Comparison of ENCODE assay signal across 8 mouse cellular contexts in genomic region chr9:43205343-43206021, GRCm38 (mm10). TPM values are rescaled to one million over a fixed set of nuclear protein-coding genes. Genes with fewer than 3 reads are reported as not detected.
DNase-seq lines count a peak whose midpoint lies in the region; ATAC-seq and TF ChIP-seq lines count a peak whose summit lies in the region.

No protein-coding gene starts in this region.

- ATAC-seq in kidney, postnatal 0 days (replicated peaks; ENCODE audit: low FRiP score, low read depth): 0 out of 2 replicates have a peak, but pooled peaks have one; percentile 31
- ATAC-seq in embryonic facial prominence, embryonic 11.5 days (replicated peaks; ENCODE audit: insufficient number of reproducible peaks, low FRiP score, low TSS enrichment, low read depth): no peak
- no peak for ATAC-seq in hindbrain, embryonic 16.5 days
- ATAC-seq in midbrain, postnatal 0 days (ENCODE audit: low FRiP score): peak; percentile 56
- no peak for ATAC-seq in inflammation-experienced regulatory T-cells, adult 6 months

- peaks cover 11% of the 10 kb centered on the region for H3K4me1 ChIP-seq in kidney, postnatal 0 days (replicated peaks; ENCODE audit: insufficient read depth, low read length)
- H3K4me1 ChIP-seq in kidney, adult 2 months (ENCODE audit: control insufficient read depth, insufficient read depth, low read length): peaks cover 2% of the 10 kb centered on the region; the same call in 1 of the 2 replicates
- H3K4me1 ChIP-seq in embryonic facial prominence, embryonic 11.5 days (ENCODE audit: control insufficient read depth, insufficient read depth, low read length): peaks cover 2% of the 10 kb centered on the region
- peaks cover 10% of the 10 kb centered on the region for H3K4me1 ChIP-seq in hindbrain, embryonic 16.5 days (ENCODE audit: control insufficient read depth, insufficient read depth, low read depth, low read length)
- peaks cover 12% of the 10 kb centered on the region; the same call in 1 of the 2 replicates for H3K4me1 ChIP-seq in midbrain, postnatal 0 days (ENCODE audit: insufficient read depth, low read length)
- peaks cover 7% of the 10 kb centered on the region for H3K4me1 ChIP-seq in cerebellum, adult 2 months (ENCODE audit: control insufficient read depth, insufficient read depth, low read length)

- peaks cover 13% of the 10 kb centered on the region for H3K27me3 ChIP-seq in kidney, postnatal 0 days (ENCODE audit: insufficient read depth, low read length)
- no peaks in the 10 kb centered on the region for H3K27me3 ChIP-seq in kidney, adult 2 months (replicated peaks; ENCODE audit: control insufficient read depth, insufficient read depth, low read length)
- peaks cover 24% of the 10 kb centered on the region for H3K27me3 ChIP-seq in embryonic facial prominence, embryonic 11.5 days (ENCODE audit: control insufficient read depth, insufficient read depth, low read length)
- H3K27me3 ChIP-seq in hindbrain, embryonic 16.5 days (replicated peaks; ENCODE audit: control insufficient read depth, insufficient read depth, low read length): peaks cover 24% of the 10 kb centered on the region
- H3K27me3 ChIP-seq in midbrain, postnatal 0 days (ENCODE audit: insufficient read depth, low read length): peaks cover 27% of the 10 kb centered on the region
- H3K27me3 ChIP-seq in cerebellum, adult 2 months (ENCODE audit: control insufficient read depth, insufficient read depth, low read length): peaks cover 6% of the 10 kb centered on the region; the same call in 1 of the 2 replicates

- H3K4me2 ChIP-seq in kidney, postnatal 0 days (ENCODE audit: low read length): peak overlapping the region; percentile 65
- peak overlapping the region; percentile 66 for H3K4me2 ChIP-seq in embryonic facial prominence, embryonic 11.5 days (ENCODE audit: low read depth, low read length)
- H3K4me2 ChIP-seq in hindbrain, embryonic 16.5 days (ENCODE audit: low read length): peak overlapping the region; percentile 62
- peak overlapping the region; percentile 52 for H3K4me2 ChIP-seq in midbrain, postnatal 0 days (ENCODE audit: low read depth, low read length, poor library complexity, severe bottlenecking)

- TF ChIP-seq POLR2A in kidney, adult 2 months (IDR thresholded peaks at IDR 0.05; ENCODE audit: low read depth, low read length): no peak
- no peak for TF ChIP-seq POLR2A in cerebellum, adult 2 months (IDR thresholded peaks at IDR 0.05; ENCODE audit: borderline replicate concordance, insufficient read depth, low read length)

- H3K9ac ChIP-seq in kidney, postnatal 0 days (ENCODE audit: low read depth, low read length): no peak overlapping the region
- peak overlapping the region; percentile 22 for H3K9ac ChIP-seq in embryonic facial prominence, embryonic 11.5 days (replicated peaks; ENCODE audit: low read length)
- peak overlapping the region; percentile 44 for H3K9ac ChIP-seq in hindbrain, embryonic 16.5 days (ENCODE audit: low read depth, low read length)
- H3K9ac ChIP-seq in midbrain, postnatal 0 days (replicated peaks; ENCODE audit: low read length, poor library complexity, severe bottlenecking): no peak overlapping the region; the same call in 1 of the 2 replicates

- H3K36me3 ChIP-seq in kidney, postnatal 0 days (ENCODE audit: insufficient read depth, low read length): no peaks in the 10 kb centered on the region
- H3K36me3 ChIP-seq in kidney, adult 2 months (ENCODE audit: control insufficient read depth, insufficient read depth, low read length): no peaks in the 10 kb centered on the region
- H3K36me3 ChIP-seq in embryonic facial prominence, embryonic 11.5 days (replicated peaks; ENCODE audit: control insufficient read depth, insufficient read depth, low read depth, low read length): no peaks in the 10 kb centered on the region
- H3K36me3 ChIP-seq in hindbrain, embryonic 16.5 days (ENCODE audit: control insufficient read depth, insufficient read depth, low read length): no peaks in the 10 kb centered on the region
- no peaks in the 10 kb centered on the region for H3K36me3 ChIP-seq in midbrain, postnatal 0 days (ENCODE audit: insufficient read depth, low read length)

- no peak for DNase-seq in kidney, postnatal 0 days (ENCODE audit: low spot score)
- no peak for DNase-seq in kidney, adult 2 months
- DNase-seq in embryonic facial prominence, embryonic 11.5 days (ENCODE audit: low spot score): no peak
- no peak for DNase-seq in midbrain, postnatal 0 days (ENCODE audit: low spot score)
- no peak for DNase-seq in cerebellum, adult 2 months
- DNase-seq in cerebellum, postnatal 25 days: no peak

- 2% methylated on average over 41 of the region's 41 CpGs for WGBS in kidney, postnatal 0 days
- 4% methylated on average over 41 of the region's 41 CpGs for WGBS in kidney, adult 2 months
- WGBS in embryonic facial prominence, embryonic 11.5 days: 2% methylated on average over 41 of the region's 41 CpGs
- WGBS in hindbrain, embryonic 16.5 days: 2% methylated on average over 41 of the region's 41 CpGs
- 1% methylated on average over 40 of the region's 41 CpGs for WGBS in midbrain, postnatal 0 days
- WGBS in cerebellum, adult 2 months: 2% methylated on average over 41 of the region's 41 CpGs

- TF ChIP-seq CTCF in kidney, postnatal 0 days (IDR thresholded peaks at IDR 0.05; ENCODE audit: low read depth): peak; percentile 51
- no peak for TF ChIP-seq CTCF in kidney, adult 2 months (conservative IDR thresholded peaks at IDR 0.05; ENCODE audit: insufficient read depth, insufficient read length, low read depth, low read length)
- TF ChIP-seq CTCF in midbrain, postnatal 0 days (IDR thresholded peaks at IDR 0.05): peak; percentile 39
- no peak for TF ChIP-seq CTCF in cerebellum, adult 2 months (IDR thresholded peaks at IDR 0.05; ENCODE audit: borderline replicate concordance, insufficient read depth, low read depth, low read length)

- H3K4me3 ChIP-seq in kidney, postnatal 0 days (replicated peaks; ENCODE audit: low read depth, low read length): peak overlapping the region; percentile 29
- H3K4me3 ChIP-seq in kidney, adult 2 months (ENCODE audit: insufficient read depth, low read depth, low read length): no peak overlapping the region
- peak overlapping the region; percentile 26 for H3K4me3 ChIP-seq in embryonic facial prominence, embryonic 11.5 days (ENCODE audit: low read depth, low read length)
- H3K4me3 ChIP-seq in hindbrain, embryonic 16.5 days (ENCODE audit: low read length): peak overlapping the region; percentile 31
- H3K4me3 ChIP-seq in midbrain, postnatal 0 days (ENCODE audit: low read depth, low read length): peak overlapping the region; percentile 29
- no peak overlapping the region for H3K4me3 ChIP-seq in cerebellum, adult 2 months (replicated peaks; ENCODE audit: insufficient read depth, low read depth, low read length)

- no peaks in the 10 kb centered on the region for H3K9me3 ChIP-seq in kidney, postnatal 0 days (replicated peaks; ENCODE audit: low read length)
- H3K9me3 ChIP-seq in embryonic facial prominence, embryonic 11.5 days (replicated peaks; ENCODE audit: control insufficient read depth, low read length): no peaks in the 10 kb centered on the region
- H3K9me3 ChIP-seq in hindbrain, embryonic 16.5 days (ENCODE audit: control insufficient read depth, low read length): no peaks in the 10 kb centered on the region
- no peaks in the 10 kb centered on the region for H3K9me3 ChIP-seq in midbrain, postnatal 0 days (ENCODE audit: low read length)

- H3K27ac ChIP-seq in kidney, postnatal 0 days: no peak overlapping the region
- H3K27ac ChIP-seq in kidney, adult 2 months (ENCODE audit: insufficient read depth, low read depth, low read length): no peak overlapping the region
- H3K27ac ChIP-seq in embryonic facial prominence, embryonic 11.5 days (replicated peaks; ENCODE audit: low read depth, low read length): no peak overlapping the region
- H3K27ac ChIP-seq in hindbrain, embryonic 16.5 days (ENCODE audit: low read depth, low read length): no peak overlapping the region
- H3K27ac ChIP-seq in midbrain, postnatal 0 days (ENCODE audit: low read depth, low read length): no peak overlapping the region
- H3K27ac ChIP-seq in cerebellum, adult 2 months (ENCODE audit: insufficient read depth, low read length): no peak overlapping the region

RNA-seq across cellular contexts. Expression of gene Pou2f3, which starts 4.7 kb away (rescaled TPM):
- 0.41 and 0.47 TPM in 2 replicates for polyA plus RNA-seq in kidney, postnatal 0 days (2015; fragmentation: Nextera tagmentation; extraction: Ambion mirVana)
- 0.14 and 0.22 TPM in 2 replicates for polyA plus RNA-seq in kidney, adult 2 months (2012; rRNA removed)
- polyA plus RNA-seq in embryonic facial prominence, embryonic 11.5 days (2014; fragmentation: Nextera tagmentation; extraction: Ambion mirVana): 0.11 TPM in 1 of 2 replicates, not detected in the other
- 0.11 TPM in 1 of 2 replicates, not detected in the other for polyA plus RNA-seq in hindbrain, embryonic 16.5 days (2015; fragmentation: Nextera tagmentation; extraction: Ambion mirVana)
- total RNA-seq in midbrain, postnatal 0 days (2014; rRNA removed): 0.16 TPM in 1 of 2 replicates, not detected in the other
- not detected in 2 replicates for polyA plus RNA-seq in midbrain, postnatal 0 days (2015; fragmentation: Nextera tagmentation; extraction: Ambion mirVana)
- polyA plus RNA-seq in inflammation-experienced regulatory T-cells, adult 6 months (2017; shearing (Covaris generic)): not detected
- 0.07 and 0.10 TPM in 2 replicates for polyA plus RNA-seq in cerebellum, adult 2 months (2012; rRNA removed)

RNA-seq across cellular contexts. Expression of gene Oaf, which starts 34.2 kb away (rescaled TPM):
- 57.2 and 62.9 TPM in 2 replicates for polyA plus RNA-seq in kidney, postnatal 0 days (2015; fragmentation: Nextera tagmentation; extraction: Ambion mirVana)
- polyA plus RNA-seq in kidney, adult 2 months (2012; rRNA removed): 60.8 and 61.1 TPM in 2 replicates
- polyA plus RNA-seq in embryonic facial prominence, embryonic 11.5 days (2014; fragmentation: Nextera tagmentation; extraction: Ambion mirVana): 73.3 and 73.5 TPM in 2 replicates
- 4.1 and 7.0 TPM in 2 replicates for polyA plus RNA-seq in hindbrain, embryonic 16.5 days (2015; fragmentation: Nextera tagmentation; extraction: Ambion mirVana)
- 4.7 and 4.9 TPM in 2 replicates for total RNA-seq in midbrain, postnatal 0 days (2014; rRNA removed)
- polyA plus RNA-seq in midbrain, postnatal 0 days (2015; fragmentation: Nextera tagmentation; extraction: Ambion mirVana): 4.5 and 4.7 TPM in 2 replicates
- 1 to 10 TPM in 1 of 3 experiments, under 1 TPM in 1, not detected in 1; 0.28 to 1.3 TPM for polyA plus RNA-seq in inflammation-experienced regulatory T-cells, adult 6 months (2017; shearing (Covaris generic))
- 5.2 and 6.3 TPM in 2 replicates for polyA plus RNA-seq in cerebellum, adult 2 months (2012; rRNA removed)

Comparison
In these comparisons a context has a peak if more than half of its experiments do, and no peak if none do; other contexts are left out.
1. H3K4me3 ChIP-seq: peak in kidney, postnatal 0 days (single experiment), embryonic facial prominence, embryonic 11.5 days (single experiment), hindbrain, embryonic 16.5 days (single experiment) and midbrain, postnatal 0 days (single experiment); none in kidney, adult 2 months (single experiment) and cerebellum, adult 2 months (single experiment).
2. CTCF ChIP-seq: peak in kidney, postnatal 0 days (single experiment) and midbrain, postnatal 0 days (single experiment); none in kidney, adult 2 months (single experiment) and cerebellum, adult 2 months (single experiment).
3. ATAC-seq: peak in kidney, postnatal 0 days (single experiment) and midbrain, postnatal 0 days (single experiment); none in embryonic facial prominence, embryonic 11.5 days (single experiment), hindbrain, embryonic 16.5 days (single experiment) and inflammation-experienced regulatory T-cells, adult 6 months (single experiment).
4. H3K9ac ChIP-seq: peak in embryonic facial prominence, embryonic 11.5 days (single experiment) and hindbrain, embryonic 16.5 days (single experiment); none in kidney, postnatal 0 days (single experiment) and midbrain, postnatal 0 days (single experiment).
5. Peak in every context shown above with its lines, with median percentiles within 50 percentile points of each other: H3K4me2 ChIP-seq.